Mouse (Mus musculus) heart, embryonic 15.5 days (tissue): ENCODE measurements around the gene Acbd7. TPM values are rescaled to one million over a fixed set of nuclear protein-coding genes. Genes with fewer than 3 reads are reported as not detected.

Source experiments
- ATAC-seq: fragments of 200-750 bp; cut with Nextera tagmentation; replicated peaks from 2 replicates; pipeline ENCODE4 v1.8.0; 2017; ENCODE audit warnings: low read depth, moderate TSS enrichment; ENCODE audit not compliant: insufficient number of reproducible peaks, insufficient read depth, low FRiP score
- H3K27ac ChIP-seq: fragments of 300-500 bp; sonication (generic); 2 replicates; pipeline ENCODE4 v1.5.1; 2015; ENCODE audit warnings: mild to moderate bottlenecking, inconsistent platforms
- H3K27me3 ChIP-seq: fragments of 300-500 bp; sonication (generic); 2 replicates; pipeline ENCODE4 v1.6.1; 2015; ENCODE audit warnings: inconsistent platforms
- H3K36me3 ChIP-seq: fragments of 300-500 bp; sonication (generic); 2 replicates; pipeline ENCODE4 v1.6.1; 2015; ENCODE audit warnings: mild to moderate bottlenecking, inconsistent platforms
- H3K4me1 ChIP-seq: fragments of 300-500 bp; sonication (generic); replicated peaks from 2 replicates; pipeline ENCODE4 v1.6.1; 2015; ENCODE audit warnings: inconsistent platforms
- H3K4me2 ChIP-seq: fragments of 300-500 bp; sonication (generic); 2 replicates; pipeline ENCODE4 v1.6.1; 2015; ENCODE audit warnings: inconsistent platforms, mild to moderate bottlenecking, moderate library complexity
- H3K4me3 ChIP-seq: fragments of 300-500 bp; sonication (generic); 2 replicates; pipeline ENCODE4 v1.5.1; 2015; ENCODE audit warnings: mild to moderate bottlenecking, inconsistent platforms
- H3K9ac ChIP-seq: fragments of 300-500 bp; sonication (generic); 2 replicates; pipeline ENCODE4 v1.6.1; 2015; ENCODE audit warnings: mild to moderate bottlenecking, inconsistent platforms
- H3K9me3 ChIP-seq: fragments of 300-500 bp; sonication (generic); replicated peaks from 2 replicates; pipeline ENCODE4 v1.6.1; 2016; ENCODE audit warnings: inconsistent platforms
- whole genome bisulfite sequencing: fragments of 180-500 bp; shearing (Covaris S2); methylation state at CpG from one replicate; pipeline ENCODE4 v1.1.7; 2015; ENCODE audit warnings: mixed read lengths; 5-methylcytosine and 5-hydroxymethylcytosine counted together
- polyA plus RNA-seq: library from polyadenylated mRNA; unstranded; fragments of >200 nt; fragmentation: Nextera tagmentation; extraction: Ambion mirVana; gene quantifications from 2 replicates; pipeline ENCODE4 v1.2.1, GENCODE M21; 2015

Acbd7 gene
- polyA plus RNA-seq, 1 experiment from 2014 or later, result 0.34 TPM

DNA sequence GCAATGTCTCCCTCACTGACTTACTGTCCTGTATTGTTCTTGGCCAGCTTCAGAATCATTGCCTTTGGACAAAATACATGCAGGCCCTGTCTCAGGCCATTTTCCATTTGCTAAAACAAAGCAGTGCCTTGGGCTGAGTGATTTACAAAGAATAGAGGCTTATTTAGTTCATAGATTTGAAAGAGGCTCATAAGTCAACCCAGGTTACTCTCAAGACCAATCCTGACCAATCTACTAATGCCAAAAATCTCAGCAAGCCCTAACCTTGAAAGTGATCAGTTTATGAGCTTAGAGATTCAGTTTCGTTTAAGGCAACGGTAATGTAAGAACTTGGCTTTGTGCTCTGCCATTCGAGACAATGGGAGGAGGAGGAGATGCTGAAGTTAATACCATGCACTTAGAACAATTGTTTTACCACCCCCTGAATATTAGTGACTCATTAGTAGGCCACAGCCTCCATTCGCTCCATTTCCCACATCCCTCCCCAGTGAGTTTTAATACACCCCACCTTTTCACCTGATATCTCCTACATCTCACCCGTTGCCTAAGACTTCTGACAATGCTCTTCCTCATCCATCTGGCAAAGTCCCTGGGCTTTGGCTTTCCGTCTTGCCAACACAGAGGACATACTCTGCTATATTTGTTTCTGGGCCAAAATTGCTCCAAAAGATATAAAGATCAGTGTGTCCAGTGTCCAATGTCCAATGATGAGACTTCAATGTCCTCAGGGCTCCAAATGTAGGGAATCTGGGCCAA, 51.3 kb downstream of the Acbd7 start:
- Histone ChIP-seq H3K4me3 (no peak overlapping the region), H3K27me3 (no peaks in the 10 kb centered on the region), H3K36me3 (no peaks in the 10 kb centered on the region), H3K9ac (no peak overlapping the region), H3K4me1 (no peaks in the 10 kb centered on the region), H3K9me3 (no peaks in the 10 kb centered on the region), H3K27ac (no peak overlapping the region), H3K4me2 (no peak overlapping the region)
- 76% methylated on average over 6 of the region's 6 CpGs for WGBS
- no peak for ATAC-seq

Other genes starting within 250 kb of the Acbd7 start
- gene Fam171a1, start 221.9 kb upstream of the Acbd7 start, polyA plus RNA-seq, result 21.8 and 27.0 TPM in 2 replicates
- gene Nmt2, start 52.0 kb upstream of the Acbd7 start, polyA plus RNA-seq, result 26.4 and 30.6 TPM in 2 replicates
- gene Rpp38, start 3.5 kb upstream of the Acbd7 start, polyA plus RNA-seq, result 10.6 and 11.5 TPM in 2 replicates
- gene Olah, start 61.0 kb downstream of the Acbd7 start, polyA plus RNA-seq, result not detected in 2 replicates
- 0.47 and 1.0 TPM in 2 replicates for gene Meig1, start 86.5 kb downstream of the Acbd7 start, polyA plus RNA-seq
- gene Dclre1c, start 88.0 kb downstream of the Acbd7 start, polyA plus RNA-seq, result 3.4 and 5.3 TPM in 2 replicates
- 5.3 and 7.0 TPM in 2 replicates for gene Suv39h2, start 138.9 kb downstream of the Acbd7 start, polyA plus RNA-seq
- gene Gm45902, start 176.6 kb downstream of the Acbd7 start, polyA plus RNA-seq, result 2.7 and 3.2 TPM in 2 replicates
- 67.9 and 73.6 TPM in 2 replicates for gene Hspa14, start 176.6 kb downstream of the Acbd7 start, polyA plus RNA-seq
- 0.37 and 0.45 TPM in 2 replicates for gene Cdnf, start 176.9 kb downstream of the Acbd7 start, polyA plus RNA-seq
- 17.8 and 29.4 TPM in 2 replicates for gene Fam107b, start 234.3 kb downstream of the Acbd7 start, polyA plus RNA-seq